ENCODE assay signal across 7 mouse cellular contexts in the genomic region with DNA sequence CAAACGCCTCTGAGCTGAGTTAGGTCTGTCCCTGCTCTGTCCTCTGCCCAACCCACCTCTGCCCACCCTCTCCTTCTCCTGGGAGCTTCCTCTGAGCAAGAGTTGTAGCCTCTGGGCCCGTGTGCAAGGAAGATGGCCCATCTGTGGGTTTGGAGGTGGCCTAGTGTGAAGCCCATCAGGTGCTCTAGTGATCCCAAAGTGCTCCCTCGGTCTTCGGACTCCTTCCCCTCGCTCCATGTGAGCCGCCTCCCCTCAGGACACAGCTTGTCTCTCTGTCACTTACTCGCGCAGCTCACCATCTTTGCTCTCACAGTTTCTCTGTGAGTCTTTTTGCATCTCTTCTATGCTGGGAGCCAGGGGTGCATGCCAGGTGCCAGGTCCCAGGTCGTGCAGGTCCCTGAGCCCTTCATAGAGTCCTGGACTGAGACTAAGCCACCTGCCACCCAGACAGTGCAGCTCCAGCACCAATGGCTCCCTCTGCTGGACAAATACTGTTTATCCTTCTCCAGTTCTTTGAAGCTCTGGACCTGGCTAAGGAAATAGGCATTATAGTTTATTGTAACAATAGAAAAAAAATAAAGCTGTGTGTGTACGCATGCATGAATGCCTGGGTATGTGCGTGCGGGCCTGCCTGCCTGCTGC. TPM values are rescaled to one million over a fixed set of nuclear protein-coding genes. Genes with fewer than 3 reads are reported as not detected.
A peak's percentile ranks its signal among the peaks of the same experiment; 100 is the strongest.
DNase-seq lines count a peak whose midpoint lies in the region; ATAC-seq lines count a peak whose summit lies in the region.

No protein-coding gene starts in this region.

- H3K9me3 ChIP-seq in forebrain, embryonic 14.5 days (replicated peaks; ENCODE audit: control insufficient read depth, low read length) = no peaks in the 10 kb centered on the region
- H3K9me3 ChIP-seq in lung, embryonic 15.5 days = no peaks in the 10 kb centered on the region

- peak; percentile 63; the same call in 1 of the 2 replicates for ATAC-seq in forebrain, embryonic 14.5 days
- peak; percentile 52; the same call in 1 of the 2 replicates for ATAC-seq in lung, embryonic 15.5 days (ENCODE audit: borderline replicate concordance, extremely low read depth, low FRiP score, low TSS enrichment)

- 57% methylated on average over 12 of the region's 12 CpGs for WGBS in forebrain, embryonic 14.5 days
- WGBS in lung, embryonic 15.5 days = 55% methylated on average over 12 of the region's 12 CpGs

- H3K4me3 ChIP-seq in forebrain, embryonic 14.5 days (ENCODE audit: low read depth, low read length) = no peak overlapping the region
- H3K4me3 ChIP-seq in lung, embryonic 15.5 days = no peak overlapping the region

- H3K36me3 ChIP-seq in forebrain, embryonic 14.5 days (ENCODE audit: control insufficient read depth, insufficient read depth, low read length) = no peaks in the 10 kb centered on the region
- no peaks in the 10 kb centered on the region for H3K36me3 ChIP-seq in lung, embryonic 15.5 days

- DNase-seq in 416B (ENCODE audit: low read depth) = peak; percentile 65
- DNase-seq in CD4-positive helper T cell, adult 2 months (ENCODE audit: low read depth, low spot score) = peak; percentile 47
- DNase-seq in c-Kit-positive CD71-positive TER-119-negative erythroid progenitor cells, embryonic 14.5 days (ENCODE audit: low read depth) = peak; percentile 56
- peak; percentile 81 for DNase-seq in forebrain, embryonic 14.5 days (ENCODE audit: low spot score)
- DNase-seq in kidney, adult 18-20 months = peak; percentile 19
- DNase-seq in retina, postnatal 7 days (ENCODE audit: low read depth, low spot score) = peak; percentile 61

- no peaks in the 10 kb centered on the region for H3K27me3 ChIP-seq in forebrain, embryonic 14.5 days (replicated peaks; ENCODE audit: control insufficient read depth, insufficient read depth, low read length)
- H3K27me3 ChIP-seq in lung, embryonic 15.5 days = no peaks in the 10 kb centered on the region

- no peak overlapping the region for H3K27ac ChIP-seq in forebrain, embryonic 14.5 days (ENCODE audit: low read depth, low read length)
- no peak overlapping the region for H3K27ac ChIP-seq in lung, embryonic 15.5 days

- H3K9ac ChIP-seq in forebrain, embryonic 14.5 days (ENCODE audit: low read length) = no peak overlapping the region
- H3K9ac ChIP-seq in lung, embryonic 15.5 days = no peak overlapping the region

- no peak overlapping the region for H3K4me2 ChIP-seq in forebrain, embryonic 14.5 days (ENCODE audit: low read length)
- no peak overlapping the region for H3K4me2 ChIP-seq in lung, embryonic 15.5 days

- peaks cover 6% of the 10 kb centered on the region; the same call in 1 of the 2 replicates for H3K4me1 ChIP-seq in forebrain, embryonic 14.5 days (ENCODE audit: control insufficient read depth, insufficient read depth, low read length)
- H3K4me1 ChIP-seq in lung, embryonic 15.5 days = peaks cover 14% of the 10 kb centered on the region

RNA-seq across cellular contexts. Expression of gene Lhpp, which starts 28.1 kb away (rescaled TPM):
- polyA plus RNA-seq in forebrain, embryonic 14.5 days (2014; fragmentation: Nextera tagmentation; extraction: Ambion mirVana) = 26.7 and 29.6 TPM in 2 replicates
- 19.1 and 20.8 TPM in 2 replicates for polyA plus RNA-seq in lung, embryonic 15.5 days (2015; fragmentation: Nextera tagmentation; extraction: Ambion mirVana)

RNA-seq across cellular contexts. Expression of gene Nkx1-2, which starts 39.1 kb away (rescaled TPM):
- polyA plus RNA-seq in forebrain, embryonic 14.5 days (2014; fragmentation: Nextera tagmentation; extraction: Ambion mirVana) = not detected in 2 replicates
- not detected in 2 replicates for polyA plus RNA-seq in lung, embryonic 15.5 days (2015; fragmentation: Nextera tagmentation; extraction: Ambion mirVana)

Comparison
In these comparisons a context has a peak if more than half of its experiments do, and no peak if none do; other contexts are left out.
1. DNase-seq: peak in every context shown above with its lines; median percentile 81 in forebrain, embryonic 14.5 days; 65 in 416B; 61 in retina, postnatal 7 days; 56 in c-Kit-positive CD71-positive TER-119-negative erythroid progenitor cells, embryonic 14.5 days; 47 in CD4-positive helper T cell, adult 2 months; 19 in kidney, adult 18-20 months.